Mouse (Mus musculus) liver, adult 2 months (tissue): ENCODE measurements around the gene Gm21964.

Experiments used
- CTCF ChIP-seq: fragments of 200-500 bp; IDR thresholded peaks from 2 replicates; pipeline ENCODE4 v1.5.1; 2011; ENCODE audit warnings: low read depth, low read length, control low read depth
- POLR2A ChIP-seq: fragments of 200-500 bp; IDR thresholded peaks from 2 replicates; pipeline ENCODE4 v1.6.1; 2011; ENCODE audit warnings: low read length, control low read depth; ENCODE audit not compliant: insufficient read depth; ENCODE audit errors: extremely low read depth

- TF ChIP-seq CTCF (no peak), POLR2A (no peak)
Observed at GRCm38 (mm10) chr8:110140156-110140555, 39.1 kb downstream of the Gm21964 start.
